Mouse (Mus musculus) gastrocnemius, adult 8-10 months (tissue): ENCODE measurements around the gene Caskin1. TPM values are rescaled to one million over a fixed set of nuclear protein-coding genes. Genes with fewer than 3 reads are reported as not detected.

Source experiments
- DNase-seq, 2 experiments: peaks; one replicate each; pipeline ENCODE4 v3.0.0; 2022; ENCODE audit warnings: low spot score in 2 of 2
- total RNA-seq, 4 experiments: library from RNA; stranded (reverse); gene quantifications; 2 replicates each; pipeline ENCODE4 v1.2.4; 2022

The Caskin1 gene
- total RNA-seq, 4 experiments from 2014 or later: 0.05 to 0.21 TPM; not detected in 2

DNA sequence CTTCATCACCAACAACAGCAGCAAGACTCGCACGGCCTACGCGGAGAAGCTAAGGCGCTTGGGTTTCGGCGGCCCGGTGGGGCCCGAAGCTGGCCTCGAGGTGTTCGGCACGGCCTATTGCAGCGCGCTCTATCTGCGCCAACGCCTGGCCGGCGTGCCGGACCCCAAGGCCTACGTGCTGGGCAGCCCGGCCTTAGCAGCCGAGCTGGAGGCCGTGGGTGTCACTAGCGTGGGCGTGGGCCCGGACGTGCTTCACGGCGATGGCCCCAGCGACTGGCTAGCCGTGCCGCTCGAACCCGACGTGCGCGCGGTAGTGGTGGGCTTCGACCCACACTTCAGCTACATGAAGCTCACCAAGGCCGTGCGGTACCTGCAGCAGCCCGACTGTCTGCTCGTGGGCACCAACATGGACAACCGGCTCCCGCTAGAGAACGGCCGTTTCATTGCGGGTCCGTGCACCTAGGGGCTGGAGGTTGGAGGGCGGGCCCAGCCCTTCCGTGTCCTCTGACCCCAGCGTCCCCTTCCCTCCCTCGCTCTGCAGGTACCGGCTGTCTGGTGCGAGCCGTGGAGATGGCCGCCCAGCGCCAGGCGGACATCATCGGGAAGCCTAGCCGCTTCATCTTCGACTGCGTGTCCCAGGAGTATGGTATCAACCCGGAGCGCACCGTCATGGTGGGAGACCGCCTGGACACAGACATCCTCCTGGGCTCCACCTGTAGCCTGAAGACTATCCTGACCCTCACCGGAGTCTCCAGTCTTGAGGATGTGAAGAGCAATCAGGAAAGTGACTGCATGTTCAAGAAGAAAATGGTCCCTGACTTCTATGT, 17.5 kb upstream of the Caskin1 start:
- DNase-seq: peak in 1 of 2 experiments; percentile 42

- DNase-seq: peak; percentile 52 to 69
These were observed 15.9 kb upstream of the Caskin1 start for GRCm38 (mm10) chr17:24472512-24472911.

DNA sequence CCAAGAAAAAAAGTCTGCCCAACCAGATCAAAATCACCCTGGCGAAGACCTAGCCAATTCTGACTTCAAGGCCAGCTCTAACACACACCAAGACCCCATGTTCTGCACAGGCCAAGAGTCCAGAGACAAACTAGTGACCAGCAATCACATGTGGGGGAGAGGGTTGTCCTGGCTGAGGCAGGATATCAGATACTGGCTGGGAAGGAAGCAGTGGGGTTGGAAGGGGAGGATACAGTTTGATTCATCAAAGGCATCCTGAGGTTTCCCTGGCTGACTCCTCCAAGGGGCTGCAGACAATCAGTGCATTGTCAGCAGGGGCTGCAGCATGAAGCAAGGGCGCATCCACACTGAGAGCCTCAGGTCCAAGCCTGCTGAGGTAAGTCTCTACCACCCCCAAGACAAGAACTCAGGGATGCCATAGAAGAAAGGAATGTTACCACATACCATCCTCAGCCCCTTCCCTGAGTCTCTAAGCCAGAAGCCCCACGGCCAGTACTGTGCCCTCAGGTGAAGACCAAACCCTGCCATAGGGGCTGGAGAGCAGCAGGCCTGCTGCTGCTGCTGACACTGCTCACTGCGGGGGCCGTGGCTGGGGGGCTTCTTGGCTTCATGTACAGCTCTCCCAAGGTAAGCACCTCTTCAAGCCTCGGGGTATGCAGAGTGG, 14.7 kb upstream of the Caskin1 start, which contains the start of gene Bricd5:
TSS of gene Bricd5 (plus strand) at position 273 of the 664 bp plus-strand sequence.
- no peak for DNase-seq

- no peak for DNase-seq
These were observed 13.8 kb upstream of the Caskin1 start for GRCm38 (mm10) chr17:24474557-24474956.

DNA sequence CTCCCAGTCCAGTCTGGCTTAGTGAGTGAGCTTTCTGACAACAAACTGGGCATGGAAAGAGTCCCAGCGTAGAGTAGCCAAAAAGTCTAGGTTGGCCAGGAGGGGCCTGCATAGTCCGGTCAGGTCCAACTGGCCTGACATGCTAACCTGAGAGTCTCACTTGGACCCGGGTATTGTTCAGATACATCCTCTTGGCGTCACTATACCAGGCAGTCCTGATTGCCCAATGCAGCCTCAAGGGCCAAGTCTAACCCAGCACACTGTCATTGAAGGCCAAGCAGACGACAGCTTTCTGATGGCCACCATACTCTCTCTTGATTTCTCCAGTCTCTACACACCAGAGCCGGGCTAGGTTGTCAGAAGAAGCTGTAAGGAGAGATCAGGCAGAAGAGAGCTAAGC, 12.8 kb upstream of the Caskin1 start:
- DNase-seq: no peak

DNA sequence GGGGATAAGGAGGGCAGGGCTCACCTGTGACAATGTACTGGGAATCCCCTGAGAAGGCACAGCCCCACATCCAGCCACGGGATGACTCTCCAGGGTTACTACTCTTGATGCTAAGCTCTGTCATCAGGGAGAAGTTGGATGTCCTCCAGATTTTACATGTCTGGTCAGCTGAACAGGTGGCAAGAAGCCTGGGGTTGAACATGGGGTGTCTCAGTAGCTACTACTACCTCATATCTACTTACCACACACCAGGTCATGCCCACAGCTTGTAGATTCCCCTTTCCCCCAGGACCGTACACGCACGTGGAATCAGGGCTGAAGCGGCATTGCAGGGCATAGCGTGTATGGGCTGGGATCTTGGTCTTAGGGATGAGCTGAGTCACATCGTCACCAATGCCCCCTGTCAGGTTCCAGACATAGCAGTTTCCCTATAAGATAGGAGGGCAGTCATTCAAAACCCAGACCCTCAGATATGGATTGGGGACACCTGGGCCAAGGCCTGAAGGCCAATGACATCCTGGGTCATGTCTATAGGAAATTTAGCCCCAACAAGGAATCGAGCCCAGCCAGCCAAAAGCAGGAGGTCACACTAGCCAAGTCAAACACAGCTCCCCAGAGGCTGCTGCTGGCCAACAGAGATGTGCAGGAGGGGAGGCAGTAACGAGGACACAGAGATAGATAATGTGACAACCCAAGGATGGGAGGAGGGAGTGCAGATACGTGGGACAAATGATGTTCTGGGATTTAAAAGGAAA, 12.2 kb upstream of the Caskin1 start:
- no peak for DNase-seq

DNA sequence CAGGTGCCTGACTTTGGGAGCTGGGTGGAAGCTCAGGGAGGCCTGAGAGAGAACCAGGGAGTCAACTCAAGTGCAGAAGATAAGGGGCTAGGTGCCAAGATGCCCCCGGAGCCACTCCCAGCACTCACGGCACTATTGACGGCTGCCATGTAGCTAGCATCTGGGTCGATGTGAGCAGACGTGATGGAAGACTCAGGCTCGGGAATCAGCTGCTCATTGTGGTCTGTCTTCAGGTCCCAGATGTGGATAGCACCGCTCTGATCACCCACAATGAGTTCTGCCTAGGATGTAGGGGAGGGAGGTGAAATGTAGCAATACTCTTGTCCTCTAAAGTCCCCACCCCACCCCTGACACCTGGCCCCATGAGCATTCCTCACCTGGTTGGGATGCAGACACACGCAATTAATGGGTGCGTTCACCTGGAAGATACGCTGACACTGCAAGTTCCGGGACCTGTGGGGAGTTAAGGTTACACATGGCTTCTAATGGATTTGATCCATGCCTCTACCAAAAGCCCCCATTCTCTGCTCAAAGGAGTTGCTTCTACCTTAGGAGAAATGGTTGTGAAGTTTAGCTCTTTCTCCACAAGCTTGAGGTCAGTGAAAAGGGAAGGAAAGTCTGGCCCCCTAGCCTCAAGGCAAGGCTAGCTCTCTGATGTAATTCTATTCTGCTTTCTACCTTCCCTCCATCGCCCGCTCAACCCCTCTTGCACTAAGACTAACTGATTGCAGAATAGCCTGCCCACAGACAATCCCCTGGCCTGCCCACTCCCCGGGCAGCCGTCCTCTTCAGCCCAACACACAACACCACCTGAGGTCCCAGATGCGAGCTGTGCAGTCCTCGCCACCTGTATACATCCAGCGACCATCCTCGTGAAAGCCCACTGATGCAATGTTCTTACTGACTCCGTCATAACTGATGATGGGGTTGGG, 11.1 kb upstream of the Caskin1 start:
- DNase-seq: no peak

DNA sequence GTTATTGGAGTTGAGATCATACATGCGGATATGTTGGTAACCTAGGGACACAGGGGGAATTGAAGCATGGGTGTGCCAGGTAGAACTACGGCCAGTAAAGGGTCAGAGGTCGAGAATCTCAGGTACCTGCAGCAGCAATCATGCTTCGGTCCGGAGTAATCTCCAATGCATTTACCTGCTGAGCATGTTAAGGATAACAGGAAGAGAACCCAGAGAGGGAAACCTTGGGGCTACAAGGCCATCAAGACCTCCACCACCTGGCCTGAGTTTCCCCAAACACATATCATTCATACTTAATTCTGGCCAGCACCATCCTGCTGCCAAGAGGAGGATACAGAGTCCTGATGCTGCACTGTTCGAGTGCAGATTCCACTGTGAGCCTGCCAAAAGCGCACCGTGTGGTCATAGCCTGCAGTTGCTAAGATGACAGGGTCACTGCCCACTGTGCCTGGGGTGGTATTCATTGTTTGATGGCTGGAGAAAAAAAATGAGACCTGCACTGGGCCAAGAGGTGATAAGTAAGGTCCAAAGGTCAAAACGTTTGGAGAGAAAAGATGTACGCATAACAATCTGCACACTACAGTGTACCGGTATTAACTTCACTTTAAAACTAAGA, 10.3 kb upstream of the Caskin1 start:
- no peak for DNase-seq

- peak; percentile 94 to 96 for DNase-seq
These were observed 9.6 kb upstream of the Caskin1 start, which contains the start of gene Mlst8 for GRCm38 (mm10) chr17:24478663-24479380. Gene Mlst8, minus strand, starts transcription at chr17:24479078.

GRCm38 (mm10) chr17:24479431-24479830, 9.0 kb upstream of the Caskin1 start:
- DNase-seq: no peak

- no peak for DNase-seq
These were observed 8.1 kb upstream of the Caskin1 start for GRCm38 (mm10) chr17:24480201-24480826.

GRCm38 (mm10) chr17:24481027-24481815, 7.2 kb upstream of the Caskin1 start:
- DNase-seq: no peak

DNA sequence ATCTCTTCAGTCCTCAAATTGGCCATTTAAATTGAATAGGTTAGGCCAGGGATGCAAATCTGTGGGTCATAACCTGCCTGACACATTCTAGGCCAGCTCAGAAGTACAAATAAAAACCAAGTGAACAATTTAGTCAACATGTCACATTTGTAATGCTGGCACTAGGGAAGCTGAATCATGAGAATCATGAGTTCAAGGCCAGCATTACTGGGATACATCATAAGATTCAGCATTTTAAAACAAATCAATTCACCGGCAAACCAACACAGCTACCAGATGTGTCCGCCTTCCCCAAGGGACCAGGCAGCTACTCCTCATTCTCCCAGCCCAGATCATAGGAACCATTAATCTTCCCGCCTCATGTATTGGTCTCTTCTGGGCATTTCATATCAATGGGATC, 4.9 kb upstream of the Caskin1 start:
- no peak for DNase-seq

DNA sequence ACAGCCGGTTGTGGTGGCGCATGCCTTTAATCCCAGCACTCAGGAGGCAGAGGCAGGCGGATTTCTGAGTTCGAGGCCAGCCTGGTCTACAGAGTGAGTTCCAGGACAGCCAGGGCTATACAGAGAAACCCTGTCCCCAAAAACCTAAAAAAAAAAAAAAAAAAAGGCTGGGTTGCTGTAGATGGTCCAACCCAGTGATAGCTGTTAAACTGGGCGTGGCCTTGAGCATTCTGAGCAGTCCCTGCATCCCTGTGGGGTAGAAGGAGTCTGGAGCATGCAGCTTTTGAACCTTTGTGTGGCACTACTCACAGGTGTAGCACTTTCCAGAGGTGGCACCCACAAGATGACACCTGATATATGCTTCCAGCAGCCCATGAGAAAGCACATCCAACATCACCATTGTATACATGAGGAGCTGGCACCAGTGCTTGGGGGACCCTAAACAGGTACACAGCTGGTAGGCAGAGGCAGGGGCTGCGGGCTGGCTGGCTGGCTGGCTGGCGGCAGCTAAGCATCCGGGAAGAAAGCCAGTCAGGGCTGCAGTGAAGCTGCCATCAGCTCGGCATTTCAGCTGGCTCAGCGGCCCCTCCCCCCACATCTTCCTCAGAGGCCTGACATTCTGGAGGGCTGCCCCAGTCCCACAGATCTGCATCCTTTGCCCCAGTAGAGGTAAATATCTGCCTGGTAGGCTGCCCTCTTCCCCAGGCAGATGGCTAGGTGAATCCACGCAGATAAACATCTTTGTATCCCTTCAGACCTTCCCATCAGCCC, 3.1 kb upstream of the Caskin1 start:
- no peak for DNase-seq

DNA sequence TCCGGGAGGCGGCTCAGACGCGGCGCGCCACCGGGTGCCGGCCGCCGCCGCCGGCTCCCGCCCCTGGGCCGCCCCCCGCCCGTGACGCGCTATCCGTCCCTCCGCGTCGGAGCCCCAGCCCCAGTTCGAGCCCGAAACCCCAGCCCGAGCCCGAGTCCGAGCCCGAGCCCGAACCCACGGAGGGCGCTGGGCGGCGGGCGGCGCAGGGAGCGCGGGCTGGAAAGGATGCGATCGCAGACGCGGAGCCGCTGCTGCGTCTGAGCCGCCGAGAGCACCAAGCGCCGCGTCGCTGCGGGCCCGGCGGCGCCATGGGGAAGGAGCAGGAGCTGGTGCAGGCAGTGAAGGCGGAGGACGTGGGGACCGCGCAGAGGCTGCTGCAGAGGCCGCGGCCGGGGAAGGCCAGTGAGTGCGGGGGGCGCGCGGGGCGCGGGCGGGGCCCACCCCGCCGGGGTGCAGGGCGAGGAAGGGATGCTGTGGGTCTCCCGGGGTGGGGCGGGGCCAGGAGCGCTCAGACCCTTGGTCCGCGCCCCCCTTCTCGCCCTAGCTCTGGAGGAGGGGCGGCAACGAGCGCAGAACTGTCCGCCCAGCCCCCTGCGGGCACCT, 362 bp downstream of the Caskin1 start:
- no peak for DNase-seq

GRCm38 (mm10) chr17:24489265-24490030, 1.0 kb downstream of the Caskin1 start:
- DNase-seq: no peak
